Mouse (Mus musculus) cerebellum, postnatal 14 days (tissue): Measurements from ENCODE around the gene Cacul1.
"Not testable (repeated sequence)": the region's sequence is repeated elsewhere in the genome, so short reads cannot be mapped to it uniquely, and the experiment has no call there.

Source experiments
- DNase-seq, 2 experiments: peaks; one replicate each; pipeline ENCODE4 v3.0.0; 2021; ENCODE audit warnings: mixed read lengths in 2 of 2

The Cacul1 gene

GRCm38 (mm10) chr19:60580582-60581339 lies at the start of gene Cacul1:
Gene Cacul1 (minus strand): TSS chr19:60581025.
- peak; percentile 98 to 99 for DNase-seq

GRCm38 (mm10) chr19:60619420-60619819 lies 38.6 kb upstream of the Cacul1 start:
- no peak for DNase-seq

DNA sequence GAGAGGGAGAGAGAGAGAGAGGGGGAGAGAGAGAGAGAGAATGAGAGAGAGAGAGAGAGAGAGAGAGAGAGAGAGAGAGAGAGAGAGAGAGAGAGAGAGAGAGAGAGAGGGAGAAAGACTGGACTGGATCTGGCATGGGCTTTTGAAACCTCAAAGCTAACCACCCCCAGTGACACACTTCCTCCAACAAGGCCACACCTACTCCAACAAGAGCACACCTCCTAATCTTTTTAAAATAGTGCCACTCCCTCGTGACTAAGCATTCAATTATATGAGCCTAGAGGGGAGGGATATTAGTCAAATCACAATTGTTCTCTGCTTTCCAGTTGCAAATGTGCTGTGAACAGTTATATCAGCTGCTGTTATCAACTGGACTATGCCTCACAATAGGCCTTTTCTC lies 36.2 kb upstream of the Cacul1 start:
- no peak for DNase-seq

- peak; percentile 96 to 97 for DNase-seq
Measured at GRCm38 (mm10) chr19:60615470-60616200, 34.8 kb upstream of the Cacul1 start.

DNA sequence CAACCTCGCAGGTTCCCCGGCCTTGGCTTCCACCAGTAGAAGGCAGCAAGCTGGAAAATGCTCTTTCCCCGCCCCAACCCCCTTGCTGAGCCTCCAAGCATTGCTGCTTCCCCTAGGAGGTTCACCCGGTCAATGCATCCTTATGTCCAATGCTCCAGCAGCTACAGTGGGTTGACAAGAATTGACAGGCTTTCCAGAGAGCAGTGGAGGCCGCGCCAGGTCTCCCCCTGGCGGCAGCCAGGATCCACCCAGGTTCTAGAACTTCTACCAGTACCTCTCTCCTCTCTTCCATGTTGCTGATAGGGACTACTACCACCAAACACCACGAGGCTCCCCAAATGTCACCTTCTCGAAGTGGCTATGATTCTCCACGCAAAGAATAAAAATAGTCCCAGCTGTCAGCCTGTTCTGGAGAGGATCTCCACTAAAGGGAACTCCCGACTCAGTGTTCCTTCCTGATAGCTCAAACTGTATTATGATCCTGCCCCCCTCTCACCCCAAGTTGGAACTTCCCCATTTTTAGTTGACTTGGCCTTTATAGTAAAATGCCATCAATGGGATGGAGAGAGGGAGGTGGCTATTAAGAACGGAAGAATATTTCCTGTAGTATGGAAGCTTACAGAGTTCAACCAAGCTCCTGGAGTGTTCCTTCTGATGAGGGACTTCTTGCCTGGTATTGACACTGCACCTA lies 30.8 kb upstream of the Cacul1 start:
- DNase-seq: peak; percentile 52 to 62

GRCm38 (mm10) chr19:60608766-60609165 lies 27.9 kb upstream of the Cacul1 start:
- DNase-seq: peak in 1 of 2 experiments; percentile 39

GRCm38 (mm10) chr19:60603586-60603985 lies 22.8 kb upstream of the Cacul1 start:
- peak; percentile 52 to 59 for DNase-seq

DNA sequence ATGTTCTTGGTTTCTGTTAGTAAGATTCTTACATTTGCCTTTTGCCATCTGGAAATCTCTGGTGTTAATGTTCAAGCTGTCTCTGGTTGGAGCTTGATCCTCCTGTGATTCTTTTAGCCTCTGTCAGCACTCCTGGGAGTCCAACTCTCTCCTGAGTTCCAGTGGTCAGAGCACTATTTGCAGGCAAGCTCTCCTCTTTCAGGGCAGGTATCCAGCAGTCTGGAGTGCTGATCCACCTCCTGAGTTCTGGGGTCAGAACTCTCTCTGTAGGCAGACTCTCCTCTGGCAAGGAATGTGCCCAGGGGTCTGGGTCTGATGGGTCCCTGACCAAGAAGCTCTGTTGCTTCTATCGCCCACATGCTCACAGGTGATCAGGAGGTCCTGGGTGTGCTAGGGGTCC lies 21.2 kb upstream of the Cacul1 start:
- not testable (repeated sequence) for DNase-seq

GRCm38 (mm10) chr19:60598025-60598697 lies 17.3 kb upstream of the Cacul1 start:
- no peak for DNase-seq

- no peak for DNase-seq
Measured at GRCm38 (mm10) chr19:60589646-60590045, 8.8 kb upstream of the Cacul1 start.

GRCm38 (mm10) chr19:60586652-60587051 lies 5.8 kb upstream of the Cacul1 start:
- DNase-seq: no peak

DNA sequence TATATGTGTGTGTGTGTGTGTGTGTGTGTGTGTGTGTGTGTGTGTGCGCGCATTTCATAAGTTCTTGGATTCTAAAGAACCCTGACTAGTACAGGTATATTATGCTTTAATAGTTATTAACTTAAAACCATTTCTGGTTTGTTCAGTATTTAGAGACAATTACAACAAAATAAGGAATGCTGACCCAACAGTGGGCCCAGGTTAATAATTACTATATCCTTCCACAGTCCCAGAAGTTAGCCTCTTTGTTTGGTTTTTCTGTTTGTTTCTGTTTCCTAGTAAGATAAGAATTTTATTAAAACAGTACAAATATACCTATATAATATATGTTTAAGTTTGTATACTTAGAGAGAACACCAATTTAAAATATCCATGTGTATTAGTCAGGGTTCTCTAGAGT lies 2.4 kb upstream of the Cacul1 start:
- DNase-seq: no peak

DNA sequence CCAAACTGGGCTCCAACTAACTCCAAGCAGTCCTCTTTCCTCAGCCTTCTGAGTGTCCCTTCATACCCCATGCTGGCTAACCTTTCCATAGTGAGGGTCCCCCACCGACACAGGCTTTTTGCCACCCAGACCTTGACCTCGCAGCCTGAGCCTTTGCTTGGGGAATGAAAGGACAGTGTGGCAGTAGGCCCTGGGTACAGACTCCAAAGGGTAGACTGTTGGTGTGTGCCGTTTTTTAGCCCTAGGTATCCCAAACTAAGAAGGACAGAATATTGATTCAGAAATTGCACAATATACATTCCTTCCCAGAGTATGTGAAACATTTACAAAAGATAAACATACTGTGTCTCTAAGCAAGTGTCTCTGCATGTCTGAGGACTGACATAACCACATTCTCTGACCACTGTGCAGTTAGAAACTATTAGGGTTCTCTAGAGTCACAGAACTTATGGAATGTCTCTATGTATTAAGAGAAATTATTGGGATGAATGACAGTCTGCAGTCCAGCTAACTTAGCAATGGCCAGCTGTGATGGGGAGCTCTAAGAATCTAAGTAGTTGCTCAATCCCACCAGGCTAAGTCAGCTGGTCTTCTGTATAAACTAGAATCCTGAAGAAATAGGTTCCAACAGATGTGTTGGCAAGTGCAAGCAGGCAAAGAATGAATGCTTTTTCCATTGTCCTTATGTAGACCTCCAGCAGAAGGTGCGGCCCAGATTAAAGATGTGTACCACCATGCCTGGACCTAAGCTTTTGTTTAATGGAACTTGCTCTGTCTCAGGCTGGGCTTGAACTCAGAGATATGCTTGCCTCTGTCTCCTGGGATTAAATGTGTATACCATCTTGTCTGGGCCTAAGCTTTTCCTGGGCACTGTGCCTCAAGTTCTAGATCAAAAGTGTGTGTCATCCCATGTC lies 809 bp upstream of the Cacul1 start:
- no peak for DNase-seq

DNA sequence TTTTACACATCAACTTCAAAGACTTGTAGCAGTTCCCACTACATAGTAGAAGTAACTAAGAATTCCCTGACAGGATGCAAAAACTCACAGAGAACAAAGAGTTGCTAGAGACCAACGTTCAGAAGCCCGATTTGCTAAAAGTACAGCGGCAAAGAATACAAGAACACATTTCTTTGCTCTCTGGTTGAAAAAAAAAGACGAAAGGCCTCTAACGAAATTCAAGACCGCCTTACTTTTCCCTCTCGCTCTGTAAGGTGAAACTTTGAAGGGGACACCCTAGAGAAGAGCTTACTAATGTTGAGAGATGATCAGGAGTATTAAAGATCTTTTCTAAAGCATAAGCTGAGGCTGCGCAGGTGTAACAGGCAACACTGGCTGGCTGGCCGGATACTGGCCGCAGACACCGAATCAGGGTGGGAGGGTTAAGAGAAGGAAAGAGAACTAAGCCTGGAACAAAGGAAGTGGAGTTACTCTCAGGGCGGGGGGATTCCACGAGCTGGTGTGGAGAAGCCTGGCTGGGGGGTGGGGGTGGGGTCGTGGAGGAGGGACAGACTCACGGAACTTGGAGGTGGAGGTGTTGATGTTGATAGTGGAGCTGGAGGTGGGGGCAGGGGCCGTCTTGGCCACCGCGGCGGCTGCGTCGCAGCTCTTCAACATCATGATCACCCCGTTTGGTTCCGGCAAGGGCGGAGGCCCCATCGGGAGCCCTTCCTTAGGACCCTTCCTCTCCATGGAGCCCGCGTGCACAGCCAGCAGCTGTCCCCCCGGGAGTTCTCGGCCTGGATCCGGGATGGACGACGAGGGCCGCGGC lies 849 bp downstream of the Cacul1 start:
- peak in 1 of 2 experiments; percentile 47 for DNase-seq

DNA sequence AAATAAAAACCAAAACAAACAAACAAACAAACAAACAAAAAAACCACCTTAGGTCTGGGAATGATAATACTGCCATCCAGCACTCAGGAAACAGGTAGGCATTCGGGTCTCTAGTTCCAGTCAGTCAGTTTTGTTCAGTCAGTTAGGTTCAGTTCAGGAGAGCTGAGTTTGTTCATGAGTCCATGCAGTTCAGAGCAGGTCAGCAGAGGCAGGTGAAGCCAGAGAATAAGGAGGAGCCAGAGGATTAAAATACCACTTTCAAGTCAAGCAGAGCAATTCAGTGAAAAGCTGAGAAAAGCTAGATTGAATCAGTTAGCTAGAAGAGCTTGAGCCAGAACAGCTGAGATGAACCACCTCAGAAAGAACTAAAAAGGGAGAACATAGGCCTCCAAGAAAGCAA lies 4.1 kb downstream of the Cacul1 start:
- DNase-seq: no peak

DNA sequence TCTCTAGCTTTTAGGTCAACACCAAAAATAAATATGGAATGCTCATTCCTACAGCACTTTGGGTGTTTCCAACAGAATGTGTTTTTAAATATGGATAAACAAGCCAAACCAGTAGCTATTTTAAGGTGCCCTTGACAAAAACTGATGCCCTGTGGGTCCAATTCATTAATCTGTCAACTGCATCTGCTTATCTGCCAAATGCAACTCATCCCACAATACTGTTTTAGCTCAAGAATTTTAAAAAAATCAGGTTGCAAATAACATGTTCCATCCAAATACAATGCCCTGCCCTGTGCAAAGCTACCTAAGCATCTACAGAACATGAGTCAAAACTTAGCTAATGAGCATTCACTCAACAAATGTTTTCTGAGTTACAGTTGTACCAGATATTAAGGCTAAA lies 20.3 kb downstream of the Cacul1 start:
- DNase-seq: no peak

DNA sequence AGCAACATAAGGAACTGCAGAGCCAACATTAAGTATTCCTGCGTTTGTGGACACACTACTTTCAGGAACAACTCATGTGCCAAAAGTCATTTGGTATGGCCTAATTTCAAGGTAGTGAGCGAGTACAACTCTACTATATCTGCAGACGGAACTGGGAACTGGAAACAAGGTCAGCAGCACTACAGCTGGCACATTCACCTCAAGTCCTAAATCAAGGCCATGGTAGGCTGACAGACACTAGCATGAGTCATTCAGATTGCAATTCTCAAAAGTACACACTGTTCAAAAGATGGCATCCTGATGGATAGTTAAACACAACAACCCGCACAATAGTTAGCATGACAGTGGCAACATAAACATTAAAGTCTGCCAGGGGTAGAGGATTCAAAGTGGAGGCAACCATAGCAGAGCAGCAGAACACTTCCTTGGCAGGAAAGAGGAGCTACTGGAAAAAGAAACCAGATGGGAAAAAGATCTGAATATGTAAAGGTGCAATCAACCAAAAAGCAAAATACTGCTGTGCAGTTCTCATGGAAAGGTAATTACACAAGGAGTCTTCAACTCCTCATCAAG lies 25.9 kb downstream of the Cacul1 start:
- no peak for DNase-seq

DNA sequence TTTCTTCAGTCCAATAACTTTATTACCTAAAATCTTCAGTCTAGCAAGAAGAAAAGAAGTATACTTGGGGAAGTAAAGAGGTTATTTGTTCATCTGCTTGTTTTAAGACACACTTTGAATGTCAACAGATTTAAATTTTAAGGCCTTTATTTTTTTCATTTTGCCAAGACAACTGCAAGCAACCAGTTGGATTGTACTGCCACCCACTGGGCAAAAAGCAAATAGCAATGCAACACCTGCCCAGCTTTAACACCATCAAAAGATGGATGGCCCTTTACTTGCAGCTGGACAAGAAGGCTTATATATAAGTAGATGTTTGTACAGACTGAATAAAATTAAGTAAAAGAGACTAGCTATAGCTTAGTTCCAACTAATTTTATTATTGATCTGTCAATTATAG lies 27.3 kb downstream of the Cacul1 start:
- DNase-seq: peak; percentile 71 to 83

GRCm38 (mm10) chr19:60543302-60543701 lies 37.5 kb downstream of the Cacul1 start:
- DNase-seq: no peak

GRCm38 (mm10) chr19:60531897-60532296 lies 48.9 kb downstream of the Cacul1 start:
- DNase-seq: no peak

DNA sequence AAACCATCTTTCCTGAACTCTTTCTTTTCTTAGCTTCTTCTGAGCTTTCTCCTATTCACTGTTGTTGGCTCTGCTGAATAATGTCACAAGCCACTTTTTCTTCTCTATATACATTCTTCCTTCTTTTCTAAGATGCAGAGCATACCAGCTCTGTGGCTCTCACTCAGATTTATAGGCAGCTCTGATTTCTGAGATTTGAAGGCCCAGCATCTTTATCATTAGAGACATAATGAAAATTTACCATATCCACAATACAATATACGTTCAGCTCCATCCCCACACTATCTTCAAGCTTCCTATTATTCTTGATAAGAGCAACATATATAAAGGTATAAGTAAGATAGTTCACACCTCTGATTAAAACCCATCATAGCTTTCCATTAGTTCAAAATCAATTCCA lies 50.7 kb downstream of the Cacul1 start:
- DNase-seq: no peak
